Mouse (Mus musculus) MEL (cell line): ENCODE measurements around the gene Map7d1.

ENCODE experiments used
- CTCF ChIP-seq, 3 experiments: IDR thresholded peaks in 2 of 3; conservative IDR thresholded peaks in 1 of 3; 2 replicates each; pipeline ENCODE4 v1.5.1; 2011 to 2012; ENCODE audit warnings: low read length in 3 of 3, low read depth in 2 of 3, mild to moderate bottlenecking in 2 of 3, improper control_type of control experiment in 1 of 3, inconsistent platforms in 1 of 3, mixed read lengths in 1 of 3, moderate library complexity in 1 of 3; ENCODE audit not compliant: control insufficient read depth in 1 of 3, insufficient read depth in 1 of 3, poor library complexity in 1 of 3, severe bottlenecking in 1 of 3
- MYB ChIP-seq: IDR thresholded peaks from 2 replicates; pipeline ENCODE4 v1.6.1; 2011; ENCODE audit warnings: mild to moderate bottlenecking, low read depth, low read length, improper control_type of control experiment
- SMC3 ChIP-seq: IDR thresholded peaks from 2 replicates; pipeline ENCODE4 v1.6.1; 2011; ENCODE audit warnings: low read depth, low read length, improper control_type of control experiment

DNA sequence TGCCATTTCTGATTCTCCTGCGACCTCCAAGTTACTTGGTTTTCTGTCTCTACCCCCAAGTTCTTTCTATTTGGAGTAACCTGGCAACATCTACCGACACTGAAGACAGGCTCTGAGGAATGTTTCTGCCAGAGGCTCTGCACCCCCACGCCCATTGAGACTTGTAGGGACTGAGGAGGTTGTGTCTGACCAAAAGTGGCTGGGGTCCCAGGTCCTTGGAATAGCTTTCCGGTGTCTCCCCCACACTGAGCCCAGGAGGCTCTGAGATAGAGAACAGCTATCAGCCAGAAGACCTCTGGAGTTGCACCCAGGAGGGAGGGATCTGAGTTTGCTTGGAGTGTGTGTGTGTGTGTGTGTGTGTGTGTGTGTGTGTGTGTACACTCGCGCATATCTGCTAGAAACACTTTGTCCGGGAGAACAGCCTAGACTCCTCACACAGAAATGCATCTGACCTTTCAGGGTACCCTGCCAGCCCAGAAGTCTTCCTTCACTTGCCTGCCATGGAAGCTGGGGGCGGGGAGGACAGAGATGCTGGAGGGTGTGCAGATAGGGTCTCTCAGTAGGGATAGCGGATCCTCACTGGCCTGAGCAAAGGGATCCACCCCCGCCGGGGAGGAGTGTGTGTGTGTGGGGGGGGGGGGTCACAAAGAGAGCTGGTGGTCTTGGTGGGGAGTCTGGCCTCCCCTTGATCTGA lies 31.3 kb upstream of the Map7d1 start:
- TF ChIP-seq CTCF (IDR thresholded peaks at IDR 0.05 in 2 of 3, conservative IDR thresholded peaks at IDR 0.05 in 1 of 3; ENCODE audit: control insufficient read depth in 1 of 3, insufficient read depth in 1 of 3, low read depth in 2 of 3, low read length in 3 of 3, poor library complexity in 1 of 3, severe bottlenecking in 1 of 3) (no peak), SMC3 (no peak), MYB (no peak)
